Mouse (Mus musculus): ENCODE measurements at regions not wholly inside any gene's neighbourhood (a gene's known extent, or its start where the extent isn't known, plus 50 kb on each side); places are given as distances from the start of the nearest gene placed in this dataset.

DNA sequence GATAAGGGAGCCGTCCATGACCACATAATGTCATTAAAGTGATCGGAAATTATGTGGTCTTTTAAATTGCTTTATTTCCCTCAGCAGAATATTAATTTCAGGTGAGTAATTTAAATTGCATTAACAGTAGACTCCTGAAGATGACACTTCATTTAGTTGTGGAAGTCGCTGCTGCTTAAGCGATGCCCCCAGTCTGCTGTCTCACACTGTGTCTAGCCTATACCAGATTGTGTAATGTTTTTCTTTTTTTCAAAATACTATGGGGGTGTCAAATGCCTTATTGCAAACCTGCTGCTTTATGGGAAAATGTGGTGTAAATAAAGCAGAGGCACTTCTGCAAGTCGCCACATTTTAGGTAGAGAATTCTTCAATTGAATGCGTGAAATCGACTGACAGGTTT is 544.5 kb downstream of the Prim2 start:
- H3K4me2 ChIP-seq (ENCODE audit: low read depth): no peak overlapping the region
- DNase-seq (ENCODE audit: low read depth in 3 of 3, low spot score in 3 of 3) (no peak), ATAC-seq (ENCODE audit: insufficient read depth) (no peak)
- TF ChIP-seq CTCF (IDR thresholded peaks at IDR 0.05; ENCODE audit: low read depth) (no peak), EP300 (IDR thresholded peaks at IDR 0.05; ENCODE audit: low read depth) (no peak)
- H3K4me1 ChIP-seq (replicated peaks; ENCODE audit: control insufficient read depth in 2 of 2, insufficient read depth in 2 of 2, low read length in 1 of 2): no peaks in the 10 kb centered on the region
- no peak overlapping the region for H3K27ac ChIP-seq
- no peaks in the 10 kb centered on the region for H3K27me3 ChIP-seq (ENCODE audit: control insufficient read depth, insufficient read depth, low read length)
- no peak overlapping the region for H3K9ac ChIP-seq (replicated peaks)
- H3K4me3 ChIP-seq (ENCODE audit: insufficient read depth in 1 of 2, low read depth in 2 of 2, low read length in 2 of 2): no peak overlapping the region
- 75% methylated on average over 7 of the region's 7 CpGs for WGBS (ENCODE audit: insufficient replicate concordance)
- no peaks in the 10 kb centered on the region for H3K9me3 ChIP-seq (ENCODE audit: control insufficient read depth, low read length)
- no peaks in the 10 kb centered on the region for H3K36me3 ChIP-seq (replicated peaks; ENCODE audit: control insufficient read depth, insufficient read depth, low read depth)

DNA sequence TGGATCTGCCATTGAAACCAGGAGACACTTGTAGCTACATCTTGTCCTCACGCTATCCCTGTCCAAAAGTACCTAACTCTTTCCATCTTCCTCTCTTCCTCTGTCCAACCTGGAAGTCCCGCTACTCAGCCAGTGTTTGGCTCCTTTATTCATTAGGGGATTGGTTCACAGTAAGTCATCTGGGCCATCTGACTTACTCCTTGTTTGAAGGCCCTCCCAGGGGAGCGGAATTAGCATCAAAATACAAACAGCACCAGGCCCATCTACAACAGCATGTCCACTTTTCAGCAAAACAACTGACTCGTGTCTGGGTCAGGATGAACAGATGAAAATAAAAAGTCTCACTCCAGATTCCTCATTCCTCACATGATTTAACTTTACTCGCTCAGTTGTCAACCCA is 559.2 kb upstream of the Gm5415 start:
- Histone ChIP-seq H3K27me3 (ENCODE audit: control insufficient read depth, insufficient read depth, low read length) (no peaks in the 10 kb centered on the region), H3K9me3 (ENCODE audit: control insufficient read depth, low read length) (no peaks in the 10 kb centered on the region), H3K36me3 (replicated peaks; ENCODE audit: control insufficient read depth, insufficient read depth, low read depth) (no peaks in the 10 kb centered on the region), H3K27ac (no peak overlapping the region), H3K4me1 (replicated peaks; ENCODE audit: control insufficient read depth in 2 of 2, insufficient read depth in 2 of 2, low read length in 1 of 2) (no peaks in the 10 kb centered on the region), H3K9ac (replicated peaks) (no peak overlapping the region), H3K4me3 (ENCODE audit: insufficient read depth in 1 of 2, low read depth in 2 of 2, low read length in 2 of 2) (no peak overlapping the region), H3K4me2 (ENCODE audit: low read depth) (no peak overlapping the region)
- TF ChIP-seq CTCF (IDR thresholded peaks at IDR 0.05; ENCODE audit: low read depth) (no peak), EP300 (IDR thresholded peaks at IDR 0.05; ENCODE audit: low read depth) (no peak)
- no peak for DNase-seq (ENCODE audit: low read depth in 3 of 3, low spot score in 3 of 3)
- 54% methylated on average over 5 of the region's 5 CpGs for WGBS (ENCODE audit: insufficient replicate concordance)
- no peak for ATAC-seq (ENCODE audit: insufficient read depth)

DNA sequence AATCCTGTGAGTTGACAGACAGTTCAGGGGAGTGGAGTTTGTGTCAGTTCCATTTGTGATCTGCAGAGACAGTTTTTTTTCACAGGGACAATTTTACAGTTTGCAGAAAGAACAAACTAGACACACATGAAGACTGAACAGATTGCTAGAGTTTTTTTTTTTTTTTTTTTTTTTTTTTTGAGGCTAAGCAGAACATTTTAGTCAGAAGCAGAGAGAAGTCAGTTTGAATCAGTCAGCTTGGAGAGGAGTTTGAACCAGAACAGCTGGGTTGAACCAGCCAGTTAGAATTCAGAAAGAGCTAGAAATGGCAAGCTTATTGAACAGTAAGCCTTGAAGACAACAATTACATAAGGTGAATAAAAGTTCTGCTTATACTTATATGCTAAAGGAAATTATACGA is 557.2 kb upstream of the Gm5415 start:
- DNase-seq (ENCODE audit: low read depth in 3 of 3, low spot score in 3 of 3): no peak
- no peak for ATAC-seq (ENCODE audit: insufficient read depth)
- WGBS (ENCODE audit: insufficient replicate concordance): 56% methylated on average over 1 of the region's 1 CpGs
- no peak overlapping the region for H3K9ac ChIP-seq (replicated peaks)
- TF ChIP-seq CTCF (IDR thresholded peaks at IDR 0.05; ENCODE audit: low read depth) (no peak), EP300 (IDR thresholded peaks at IDR 0.05; ENCODE audit: low read depth) (no peak)
- no peak overlapping the region for H3K4me3 ChIP-seq (ENCODE audit: insufficient read depth in 1 of 2, low read depth in 2 of 2, low read length in 2 of 2)
- H3K27me3 ChIP-seq (ENCODE audit: control insufficient read depth, insufficient read depth, low read length): no peaks in the 10 kb centered on the region
- H3K27ac ChIP-seq: no peak overlapping the region
- H3K36me3 ChIP-seq (replicated peaks; ENCODE audit: control insufficient read depth, insufficient read depth, low read depth): no peaks in the 10 kb centered on the region
- no peak overlapping the region for H3K4me2 ChIP-seq (ENCODE audit: low read depth)
- H3K4me1 ChIP-seq (replicated peaks; ENCODE audit: control insufficient read depth in 2 of 2, insufficient read depth in 2 of 2, low read length in 1 of 2): no peaks in the 10 kb centered on the region
- no peaks in the 10 kb centered on the region for H3K9me3 ChIP-seq (ENCODE audit: control insufficient read depth, low read length)

DNA sequence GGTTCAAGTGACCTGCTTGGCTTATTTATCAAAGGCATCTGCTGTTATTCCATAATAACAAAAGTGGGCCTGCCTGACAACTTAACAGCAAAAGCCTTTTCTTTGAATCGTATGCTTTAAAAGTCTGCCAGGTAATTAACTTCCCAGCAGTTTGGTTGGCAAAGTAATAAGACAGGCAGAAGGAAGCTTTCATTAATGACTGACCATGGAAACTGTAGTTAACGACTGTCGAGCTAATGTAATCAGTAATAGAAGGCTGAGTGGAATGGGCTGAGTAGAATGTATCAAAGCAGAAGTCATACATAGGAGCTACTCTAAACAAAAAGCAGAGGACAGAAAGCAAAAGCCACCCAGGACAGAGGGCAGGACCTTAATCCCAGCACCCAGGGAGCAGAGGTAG is 551.0 kb upstream of the Gm5415 start:
- Histone ChIP-seq H3K27ac (no peak overlapping the region), H3K9ac (replicated peaks) (no peak overlapping the region), H3K4me2 (ENCODE audit: low read depth) (no peak overlapping the region), H3K36me3 (replicated peaks; ENCODE audit: control insufficient read depth, insufficient read depth, low read depth) (no peaks in the 10 kb centered on the region), H3K4me3 (ENCODE audit: insufficient read depth in 1 of 2, low read depth in 2 of 2, low read length in 2 of 2) (no peak overlapping the region), H3K9me3 (ENCODE audit: control insufficient read depth, low read length) (no peaks in the 10 kb centered on the region), H3K4me1 (replicated peaks; ENCODE audit: control insufficient read depth in 2 of 2, insufficient read depth in 2 of 2, low read length in 1 of 2) (no peaks in the 10 kb centered on the region), H3K27me3 (ENCODE audit: control insufficient read depth, insufficient read depth, low read length) (no peaks in the 10 kb centered on the region)
- DNase-seq (ENCODE audit: low read depth in 3 of 3, low spot score in 3 of 3) (no peak), ATAC-seq (ENCODE audit: insufficient read depth) (no peak)
- WGBS (ENCODE audit: insufficient replicate concordance): 51% methylated on average over 3 of the region's 3 CpGs
- TF ChIP-seq EP300 (IDR thresholded peaks at IDR 0.05; ENCODE audit: low read depth): no peak
- no peak for TF ChIP-seq CTCF (IDR thresholded peaks at IDR 0.05; ENCODE audit: low read depth)

DNA sequence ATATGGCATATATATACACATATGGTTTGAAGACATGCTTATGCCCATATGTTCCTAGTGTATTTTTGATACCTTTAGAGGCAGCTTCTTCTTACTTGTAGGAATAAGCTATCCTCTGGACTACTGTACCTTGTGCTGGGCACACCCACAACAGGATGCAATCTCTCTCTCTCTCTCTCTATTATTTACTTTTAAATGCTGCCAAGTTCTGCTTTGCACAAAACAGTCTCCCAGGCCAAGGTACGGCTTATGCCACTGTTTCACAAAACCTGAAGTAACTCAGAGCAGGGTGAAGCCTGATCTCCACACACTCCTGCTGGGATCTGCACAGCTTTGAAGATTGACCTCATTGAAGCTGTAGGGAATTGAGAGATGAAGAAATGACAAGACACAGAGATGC is 549.8 kb upstream of the Gm5415 start:
- Histone ChIP-seq H3K9ac (replicated peaks) (no peak overlapping the region), H3K9me3 (ENCODE audit: control insufficient read depth, low read length) (no peaks in the 10 kb centered on the region), H3K27ac (no peak overlapping the region), H3K4me2 (ENCODE audit: low read depth) (no peak overlapping the region), H3K27me3 (ENCODE audit: control insufficient read depth, insufficient read depth, low read length) (no peaks in the 10 kb centered on the region), H3K4me3 (ENCODE audit: insufficient read depth in 1 of 2, low read depth in 2 of 2, low read length in 2 of 2) (no peak overlapping the region), H3K4me1 (replicated peaks; ENCODE audit: control insufficient read depth in 2 of 2, insufficient read depth in 2 of 2, low read length in 1 of 2) (no peaks in the 10 kb centered on the region), H3K36me3 (replicated peaks; ENCODE audit: control insufficient read depth, insufficient read depth, low read depth) (no peaks in the 10 kb centered on the region)
- no peak for TF ChIP-seq EP300 (IDR thresholded peaks at IDR 0.05; ENCODE audit: low read depth)
- TF ChIP-seq CTCF (IDR thresholded peaks at IDR 0.05; ENCODE audit: low read depth): no peak
- DNase-seq (ENCODE audit: low read depth in 3 of 3, low spot score in 3 of 3) (no peak), ATAC-seq (ENCODE audit: insufficient read depth) (no peak)
- WGBS (ENCODE audit: insufficient replicate concordance): 65% methylated on average over 1 of the region's 1 CpGs
